Mouse (Mus musculus) embryo, embryonic 10 days (tissue): ENCODE measurements around the gene Ston1.

Experiments
- DNase-seq: peaks from one replicate; pipeline ENCODE4 v3.0.0-alpha.2; 2015; ENCODE audit warnings: low spot score

The Ston1 gene

GRCm38 (mm10) chr17:88625931-88626330, 28.4 kb downstream of the Ston1 start:
- DNase-seq: no peak

- DNase-seq: peak; percentile 42
Observed at GRCm38 (mm10) chr17:88626347-88626811, 28.9 kb downstream of the Ston1 start.

- DNase-seq: no peak
Observed at GRCm38 (mm10) chr17:88627150-88627549, 29.7 kb downstream of the Ston1 start.

GRCm38 (mm10) chr17:88628676-88629380, 31.3 kb downstream of the Ston1 start:
- peak; percentile 10 for DNase-seq

- no peak for DNase-seq
Observed at GRCm38 (mm10) chr17:88629381-88629759, 31.9 kb downstream of the Ston1 start.

- DNase-seq: peak; percentile 44
Observed at GRCm38 (mm10) chr17:88629931-88630553, 32.6 kb downstream of the Ston1 start.

GRCm38 (mm10) chr17:88630554-88630948, 33.1 kb downstream of the Ston1 start:
- DNase-seq: no peak

- no peak for DNase-seq
Observed at GRCm38 (mm10) chr17:88632631-88633030, 35.1 kb downstream of the Ston1 start.

GRCm38 (mm10) chr17:88636076-88636475, 38.6 kb downstream of the Ston1 start:
- no peak for DNase-seq

- peak; percentile 72 for DNase-seq
Observed at GRCm38 (mm10) chr17:88636587-88636986, 39.1 kb downstream of the Ston1 start.

GRCm38 (mm10) chr17:88641012-88641411, 43.5 kb downstream of the Ston1 start:
- peak; percentile 79 for DNase-seq

- no peak for DNase-seq
Observed at GRCm38 (mm10) chr17:88641836-88642235, 44.4 kb downstream of the Ston1 start.

GRCm38 (mm10) chr17:88644876-88645275, 47.4 kb downstream of the Ston1 start:
- no peak for DNase-seq

GRCm38 (mm10) chr17:88645299-88645698, 47.8 kb downstream of the Ston1 start:
- DNase-seq: no peak

GRCm38 (mm10) chr17:88647149-88647548, 49.7 kb downstream of the Ston1 start:
- DNase-seq: no peak

- DNase-seq: peak; percentile 82
Observed at GRCm38 (mm10) chr17:88652010-88652409, 54.5 kb downstream of the Ston1 start.

- peak; percentile 81 for DNase-seq
Observed at GRCm38 (mm10) chr17:88652702-88653374, 55.4 kb downstream of the Ston1 start.

- DNase-seq: no peak
Observed at GRCm38 (mm10) chr17:88653375-88653769, 55.9 kb downstream of the Ston1 start.

GRCm38 (mm10) chr17:88658510-88658909, 61.0 kb downstream of the Ston1 start:
- DNase-seq: no peak

- no peak for DNase-seq
Observed at GRCm38 (mm10) chr17:88666076-88666475, 68.6 kb downstream of the Ston1 start.

GRCm38 (mm10) chr17:88668452-88668851, 71.0 kb downstream of the Ston1 start, which contains the start of gene Gtf2a1l:
Gtf2a1l (plus strand) TSS chr17:88668660.
- peak; percentile 63 for DNase-seq

- no peak for DNase-seq
Observed at GRCm38 (mm10) chr17:88669921-88670320, 72.4 kb downstream of the Ston1 start.

GRCm38 (mm10) chr17:88670800-88671199, 73.3 kb downstream of the Ston1 start:
- DNase-seq: no peak
